Mouse (Mus musculus) cortical plate, adult 2 months (tissue): ENCODE measurements around the gene Tfap2a. TPM values are rescaled to one million over a fixed set of nuclear protein-coding genes. Genes with fewer than 3 reads are reported as not detected.

ENCODE experiments used
- H3K27ac ChIP-seq: fragments of 200-500 bp; 2 replicates; pipeline ENCODE4 v1.5.1; 2012; ENCODE audit warnings: low read length, control low read depth, inconsistent platforms; ENCODE audit not compliant: insufficient read depth
- H3K4me1 ChIP-seq: fragments of 200-500 bp; 2 replicates; pipeline ENCODE4 v1.6.1; 2011; ENCODE audit warnings: low read length; ENCODE audit not compliant: control insufficient read depth, insufficient read depth
- H3K4me3 ChIP-seq: fragments of 200-500 bp; 2 replicates; pipeline ENCODE4 v1.5.1; 2011; ENCODE audit warnings: mild to moderate bottlenecking, low read length, control low read depth; ENCODE audit not compliant: insufficient read depth
- CTCF ChIP-seq: fragments of 200-500 bp; IDR thresholded peaks from 2 replicates; pipeline ENCODE4 v1.5.1; 2011; ENCODE audit warnings: mild to moderate bottlenecking, control low read depth, low read length; ENCODE audit not compliant: insufficient read depth; ENCODE audit errors: extremely low read depth
- POLR2A ChIP-seq: fragments of 200-500 bp; IDR thresholded peaks from 2 replicates; pipeline ENCODE4 v1.6.1; 2011; ENCODE audit warnings: mild to moderate bottlenecking, low read length, control low read depth; ENCODE audit not compliant: insufficient read depth; ENCODE audit errors: extremely low read depth
- polyA plus RNA-seq: library from polyadenylated mRNA; depleted of rRNA; stranded (reverse); fragments of >200 nt; gene quantifications from 2 replicates; pipeline ENCODE4 v1.2.3, GENCODE M21; 2012

Tfap2a gene
- polyA plus RNA-seq, 1 experiment, result 0.23 TPM

GRCm38 (mm10) chr13:40727731-40728625 is 10.2 kb downstream of the Tfap2a start:
- Histone ChIP-seq H3K27ac (no peak overlapping the region), H3K4me3 (no peak overlapping the region), H3K4me1 (no peaks in the 10 kb centered on the region)
- TF ChIP-seq CTCF, result no peak
- TF ChIP-seq POLR2A, result no peak

GRCm38 (mm10) chr13:40725924-40726323 is 12.3 kb downstream of the Tfap2a start:
- Histone ChIP-seq H3K4me3 (no peak overlapping the region), H3K4me1 (no peaks in the 10 kb centered on the region), H3K27ac (no peak overlapping the region)
- TF ChIP-seq CTCF, result no peak
- no peak for TF ChIP-seq POLR2A

GRCm38 (mm10) chr13:40723598-40723920 is 14.6 kb downstream of the Tfap2a start:
- Histone ChIP-seq H3K4me3 (peak overlapping the region; percentile 36; the same call in 1 of the 2 replicates), H3K27ac (no peak overlapping the region)
- TF ChIP-seq CTCF, result no peak
- no peak for TF ChIP-seq POLR2A

GRCm38 (mm10) chr13:40722741-40723597 is 15.2 kb downstream of the Tfap2a start:
- Histone ChIP-seq H3K4me1 (no peaks in the 10 kb centered on the region), H3K4me3 (peak overlapping the region; percentile 36), H3K27ac (no peak overlapping the region)
- TF ChIP-seq POLR2A, result no peak
- TF ChIP-seq CTCF, result no peak

More at GRCm38 (mm10) chr13:40723598-40723920, 14.6 kb downstream of the Tfap2a start:
- H3K4me1 ChIP-seq, result no peaks in the 10 kb centered on the region

GRCm38 (mm10) chr13:40719741-40720082 is 18.5 kb downstream of the Tfap2a start:
- no peak overlapping the region for H3K27ac ChIP-seq
- no peaks in the 10 kb centered on the region for H3K4me1 ChIP-seq
- TF ChIP-seq POLR2A (no peak), CTCF (no peak)
- H3K4me3 ChIP-seq, result no peak overlapping the region

GRCm38 (mm10) chr13:40719066-40719740 is 19.0 kb downstream of the Tfap2a start:
- TF ChIP-seq POLR2A (no peak), CTCF (no peak)
- H3K27ac ChIP-seq, result no peak overlapping the region
- no peaks in the 10 kb centered on the region for H3K4me1 ChIP-seq
- H3K4me3 ChIP-seq, result no peak overlapping the region

GRCm38 (mm10) chr13:40716771-40717716 is 21.1 kb downstream of the Tfap2a start:
- Histone ChIP-seq H3K4me1 (no peaks in the 10 kb centered on the region), H3K4me3 (no peak overlapping the region), H3K27ac (no peak overlapping the region)
- TF ChIP-seq POLR2A (no peak), CTCF (no peak)

- TF ChIP-seq CTCF (no peak), POLR2A (no peak)
- Histone ChIP-seq H3K27ac (no peak overlapping the region), H3K4me1 (no peaks in the 10 kb centered on the region), H3K4me3 (no peak overlapping the region)
These were observed 23.6 kb downstream of the Tfap2a start for GRCm38 (mm10) chr13:40714531-40714930.
